Mouse (Mus musculus): ENCODE data around the gene Accs. TPM values are rescaled to one million over a fixed set of nuclear protein-coding genes. Genes with fewer than 3 reads are reported as not detected.

Gene Accs
- total RNA-seq, 1 experiment: 5.5 TPM

DNA sequence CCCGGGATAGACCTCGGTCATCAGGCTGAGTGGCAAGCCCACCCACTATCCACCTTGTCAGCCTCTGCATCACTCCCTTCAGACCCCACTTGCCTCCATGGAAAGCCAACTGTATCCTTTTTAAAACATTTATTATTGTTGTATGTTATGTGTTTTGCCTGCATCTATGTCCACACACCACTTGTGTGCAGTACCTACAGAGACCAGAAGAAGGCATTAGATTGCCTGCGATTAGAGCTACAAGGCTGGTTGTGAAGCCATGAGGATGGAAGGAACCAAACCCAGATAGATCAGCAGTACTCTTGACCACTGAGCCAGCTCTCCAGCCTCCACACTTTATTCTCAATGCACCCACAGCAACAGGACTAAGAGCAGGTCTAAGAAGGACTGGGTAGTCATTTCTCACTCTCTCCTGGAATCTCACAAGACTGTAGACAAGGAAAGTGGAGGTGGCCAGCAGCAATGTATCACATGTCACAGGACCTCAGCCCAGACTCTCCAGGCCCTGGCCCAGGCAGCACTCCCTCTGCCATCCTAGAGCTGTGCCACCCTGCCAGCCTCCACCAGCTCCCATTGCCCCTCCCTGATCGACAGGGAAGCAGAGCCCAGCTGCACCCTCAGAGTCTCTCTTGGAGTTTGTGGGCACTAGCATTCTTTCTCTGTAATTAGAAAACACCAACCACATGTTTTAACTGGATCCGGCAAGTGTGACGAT, 43.1 kb downstream of the Accs start:
- Histone ChIP-seq H3K9ac (ENCODE audit: insufficient read depth, low read depth, low read length, poor library complexity, severe bottlenecking) (no peak overlapping the region), H3K27ac (ENCODE audit: insufficient read depth, low read depth, low read length, poor library complexity, severe bottlenecking) (no peak overlapping the region), H3K9me3 (ENCODE audit: control insufficient read depth, insufficient read depth, low read depth, low read length) (no peaks in the 10 kb centered on the region), H3K4me3 (ENCODE audit: insufficient read depth in 1 of 2, low read depth in 1 of 2, low read length in 2 of 2, poor library complexity in 1 of 2, severe bottlenecking in 1 of 2) (no peak overlapping the region), H3K36me3 (ENCODE audit: control insufficient read depth, insufficient read depth, low read length, poor library complexity, severe bottlenecking) (peaks cover 21% of the 10 kb centered on the region; the same call in 1 of the 2 replicates), H3K4me1 (ENCODE audit: control insufficient read depth in 2 of 2, insufficient read depth in 2 of 2, low read length in 2 of 2, poor library complexity in 1 of 2) (no peaks in the 10 kb centered on the region)
- no peak for DNase-seq (ENCODE audit: low read depth, low spot score)
- TF ChIP-seq ZC3H11A (IDR thresholded peaks at IDR 0.05; ENCODE audit: borderline replicate concordance, low read depth, low read length) (no peak), HCFC1 (IDR thresholded peaks at IDR 0.05; ENCODE audit: borderline replicate concordance, insufficient read depth, low read length) (no peak), CHD2 (IDR thresholded peaks at IDR 0.05; ENCODE audit: low read depth, low read length) (no peak), ZNF384 (IDR thresholded peaks at IDR 0.05; ENCODE audit: low read depth, low read length) (no peak), MAFK (IDR thresholded peaks at IDR 0.05; ENCODE audit: insufficient read depth, low read depth, low read length) (no peak)
- in situ Hi-C loops (cut with MboI; ENCODE audit: low sequenced_read_pairs in 2 of 2, unreplicated experiment in 2 of 2): no loop called here

DNA sequence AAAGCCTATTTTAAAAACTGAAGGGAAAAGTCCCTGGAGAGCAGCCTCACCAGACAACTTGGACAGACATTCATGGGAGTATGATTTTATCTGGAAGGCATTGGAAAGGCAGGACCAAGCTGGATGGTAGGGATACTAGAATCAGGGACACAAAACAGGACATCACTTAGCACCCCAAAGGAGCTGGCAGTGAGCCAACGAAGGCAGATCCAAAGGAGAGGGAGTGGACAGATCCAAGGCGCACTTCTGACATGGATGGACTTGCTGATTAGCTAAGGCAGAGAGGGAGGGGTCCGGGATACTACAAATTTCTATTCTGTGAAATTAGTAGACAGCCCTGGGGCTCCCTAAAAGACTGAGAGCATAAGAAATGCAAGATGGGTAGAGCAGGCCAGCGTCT, 44.2 kb downstream of the Accs start:
- in situ Hi-C loops (cut with MboI; ENCODE audit: low sequenced_read_pairs in 2 of 2, unreplicated experiment in 2 of 2): no loop called here
- peaks cover 14% of the 10 kb centered on the region; the same call in 1 of the 2 replicates for H3K36me3 ChIP-seq (ENCODE audit: control insufficient read depth, insufficient read depth, low read length, poor library complexity, severe bottlenecking)
- no peak overlapping the region for H3K4me3 ChIP-seq (ENCODE audit: insufficient read depth in 1 of 2, low read depth in 1 of 2, low read length in 2 of 2, poor library complexity in 1 of 2, severe bottlenecking in 1 of 2)
- H3K9me3 ChIP-seq (ENCODE audit: control insufficient read depth, insufficient read depth, low read depth, low read length): no peaks in the 10 kb centered on the region
- H3K27ac ChIP-seq (ENCODE audit: insufficient read depth, low read depth, low read length, poor library complexity, severe bottlenecking): no peak overlapping the region
- H3K4me1 ChIP-seq (ENCODE audit: control insufficient read depth in 2 of 2, insufficient read depth in 2 of 2, low read length in 2 of 2, poor library complexity in 1 of 2): no peaks in the 10 kb centered on the region
- no peak for DNase-seq (ENCODE audit: low read depth, low spot score)
- TF ChIP-seq ZC3H11A (IDR thresholded peaks at IDR 0.05; ENCODE audit: borderline replicate concordance, low read depth, low read length) (no peak), HCFC1 (IDR thresholded peaks at IDR 0.05; ENCODE audit: borderline replicate concordance, insufficient read depth, low read length) (no peak), MAFK (IDR thresholded peaks at IDR 0.05; ENCODE audit: insufficient read depth, low read depth, low read length) (no peak)
- no peak overlapping the region for H3K9ac ChIP-seq (ENCODE audit: insufficient read depth, low read depth, low read length, poor library complexity, severe bottlenecking)

DNA sequence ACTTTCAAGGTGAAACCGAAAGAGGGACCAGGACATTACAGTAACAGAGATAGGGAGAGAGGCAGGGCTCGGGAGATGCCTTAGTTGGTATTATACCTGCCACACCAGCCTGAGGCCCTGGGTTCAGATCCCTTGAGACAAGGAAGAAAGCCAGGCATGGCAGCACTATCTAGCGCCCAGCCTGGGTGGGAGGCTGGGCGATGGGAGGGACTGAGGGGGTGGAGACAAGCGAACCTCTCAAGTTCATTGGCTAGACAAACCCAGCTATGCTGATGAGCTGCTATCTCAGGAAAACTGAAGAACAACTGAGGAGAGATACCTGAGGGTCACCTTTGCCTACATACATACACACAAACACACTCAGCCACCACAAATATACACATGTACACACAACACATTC, 44.7 kb downstream of the Accs start:
- no peak for DNase-seq (ENCODE audit: low read depth, low spot score)
- H3K9ac ChIP-seq (ENCODE audit: insufficient read depth, low read depth, low read length, poor library complexity, severe bottlenecking): no peak overlapping the region
- in situ Hi-C loops (cut with MboI; ENCODE audit: low sequenced_read_pairs in 2 of 2, unreplicated experiment in 2 of 2): no loop called here
- TF ChIP-seq HCFC1 (IDR thresholded peaks at IDR 0.05; ENCODE audit: borderline replicate concordance, insufficient read depth, low read length) (no peak), ZNF384 (IDR thresholded peaks at IDR 0.05; ENCODE audit: low read depth, low read length) (no peak), ZC3H11A (IDR thresholded peaks at IDR 0.05; ENCODE audit: borderline replicate concordance, low read depth, low read length) (no peak)
- H3K36me3 ChIP-seq (ENCODE audit: control insufficient read depth, insufficient read depth, low read length, poor library complexity, severe bottlenecking): peaks cover 14% of the 10 kb centered on the region; the same call in 1 of the 2 replicates
- no peaks in the 10 kb centered on the region for H3K4me1 ChIP-seq (ENCODE audit: control insufficient read depth in 2 of 2, insufficient read depth in 2 of 2, low read length in 2 of 2, poor library complexity in 1 of 2)
- H3K9me3 ChIP-seq (ENCODE audit: control insufficient read depth, insufficient read depth, low read depth, low read length): no peaks in the 10 kb centered on the region
- no peak overlapping the region for H3K27ac ChIP-seq (ENCODE audit: insufficient read depth, low read depth, low read length, poor library complexity, severe bottlenecking)
- H3K4me3 ChIP-seq (ENCODE audit: insufficient read depth in 1 of 2, low read depth in 1 of 2, low read length in 2 of 2, poor library complexity in 1 of 2, severe bottlenecking in 1 of 2): no peak overlapping the region

DNA sequence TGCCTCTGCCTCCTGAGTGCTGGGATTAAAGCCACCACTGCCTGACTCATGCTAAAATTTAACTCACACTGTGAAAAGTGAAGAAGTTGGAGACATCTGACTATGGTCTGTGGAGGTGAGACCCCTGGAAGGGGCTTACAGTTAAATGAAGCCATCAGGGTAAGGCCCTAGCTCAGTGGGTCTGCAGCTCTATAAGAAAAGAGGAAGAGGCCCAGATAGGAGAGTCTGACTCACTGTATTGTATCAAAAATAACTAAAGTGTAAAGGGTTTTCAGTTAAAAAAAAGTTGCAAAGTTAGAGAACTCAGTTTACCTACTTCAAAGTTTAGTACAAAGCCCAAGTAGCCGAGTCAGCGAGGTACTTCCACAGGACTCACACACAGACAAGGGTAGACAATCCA, 46.8 kb downstream of the Accs start:
- Histone ChIP-seq H3K27ac (ENCODE audit: insufficient read depth, low read depth, low read length, poor library complexity, severe bottlenecking) (no peak overlapping the region), H3K9ac (ENCODE audit: insufficient read depth, low read depth, low read length, poor library complexity, severe bottlenecking) (no peak overlapping the region), H3K4me1 (ENCODE audit: control insufficient read depth in 2 of 2, insufficient read depth in 2 of 2, low read length in 2 of 2, poor library complexity in 1 of 2) (no peaks in the 10 kb centered on the region), H3K36me3 (ENCODE audit: control insufficient read depth, insufficient read depth, low read length, poor library complexity, severe bottlenecking) (peaks cover 13% of the 10 kb centered on the region; the same call in 1 of the 2 replicates), H3K9me3 (ENCODE audit: control insufficient read depth, insufficient read depth, low read depth, low read length) (no peaks in the 10 kb centered on the region), H3K4me3 (ENCODE audit: insufficient read depth in 1 of 2, low read depth in 1 of 2, low read length in 2 of 2, poor library complexity in 1 of 2, severe bottlenecking in 1 of 2) (no peak overlapping the region)
- in situ Hi-C loops (cut with MboI; ENCODE audit: low sequenced_read_pairs in 2 of 2, unreplicated experiment in 2 of 2): no loop called here
- TF ChIP-seq ZC3H11A (IDR thresholded peaks at IDR 0.05; ENCODE audit: borderline replicate concordance, low read depth, low read length) (no peak), MAFK (IDR thresholded peaks at IDR 0.05; ENCODE audit: insufficient read depth, low read depth, low read length) (no peak), ZNF384 (IDR thresholded peaks at IDR 0.05; ENCODE audit: low read depth, low read length) (no peak)
- DNase-seq (ENCODE audit: low read depth, low spot score): no peak

DNA sequence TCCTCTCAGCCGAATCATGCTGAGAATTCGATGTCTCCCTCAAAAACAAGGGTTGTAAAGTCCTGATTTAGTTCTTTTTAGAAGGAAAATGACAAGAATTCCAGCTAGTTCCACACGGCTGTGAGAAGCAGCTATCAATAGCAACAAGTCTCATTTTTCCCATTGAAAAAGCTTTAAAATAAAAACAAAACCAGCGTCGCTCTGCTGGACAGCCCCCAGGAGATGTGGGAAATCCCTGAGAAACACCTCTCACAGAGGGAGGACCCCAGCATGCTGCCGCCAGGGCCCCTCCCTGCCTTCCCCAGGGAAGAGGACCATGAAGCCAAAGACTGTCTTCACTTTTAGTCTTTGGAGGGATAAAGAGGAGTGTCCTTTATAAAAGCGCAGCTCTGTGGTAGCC, 48.6 kb downstream of the Accs start:
- in situ Hi-C loops (cut with MboI; ENCODE audit: low sequenced_read_pairs in 2 of 2, unreplicated experiment in 2 of 2): no loop called here
- TF ChIP-seq CHD2 (IDR thresholded peaks at IDR 0.05; ENCODE audit: low read depth, low read length) (no peak), MAFK (IDR thresholded peaks at IDR 0.05; ENCODE audit: insufficient read depth, low read depth, low read length) (no peak), HCFC1 (IDR thresholded peaks at IDR 0.05; ENCODE audit: borderline replicate concordance, insufficient read depth, low read length) (no peak), ZC3H11A (IDR thresholded peaks at IDR 0.05; ENCODE audit: borderline replicate concordance, low read depth, low read length) (no peak), ZNF384 (IDR thresholded peaks at IDR 0.05; ENCODE audit: low read depth, low read length) (no peak)
- Histone ChIP-seq H3K27ac (ENCODE audit: insufficient read depth, low read depth, low read length, poor library complexity, severe bottlenecking) (no peak overlapping the region), H3K9me3 (ENCODE audit: control insufficient read depth, insufficient read depth, low read depth, low read length) (no peaks in the 10 kb centered on the region), H3K4me1 (ENCODE audit: control insufficient read depth in 2 of 2, insufficient read depth in 2 of 2, low read length in 2 of 2, poor library complexity in 1 of 2) (no peaks in the 10 kb centered on the region), H3K4me3 (ENCODE audit: insufficient read depth in 1 of 2, low read depth in 1 of 2, low read length in 2 of 2, poor library complexity in 1 of 2, severe bottlenecking in 1 of 2) (no peak overlapping the region), H3K9ac (ENCODE audit: insufficient read depth, low read depth, low read length, poor library complexity, severe bottlenecking) (no peak overlapping the region), H3K36me3 (ENCODE audit: control insufficient read depth, insufficient read depth, low read length, poor library complexity, severe bottlenecking) (peaks cover 9% of the 10 kb centered on the region; the same call in 1 of the 2 replicates)
- no peak for DNase-seq (ENCODE audit: low read depth, low spot score)
